Mouse (Mus musculus): ENCODE measurements at regions not wholly inside any gene's neighbourhood (a gene's known extent, or its start where the extent isn't known, plus 50 kb on each side); places are given as distances from the start of the nearest gene placed in this dataset.

- no peak overlapping the region for H3K9ac ChIP-seq (ENCODE audit: low read depth, poor library complexity, severe bottlenecking)
- H3K9me3 ChIP-seq (replicated peaks; ENCODE audit: control insufficient read depth, insufficient read depth, low read length, poor library complexity, severe bottlenecking), result no peaks in the 10 kb centered on the region
- H3K27me3 ChIP-seq (ENCODE audit: control insufficient read depth, insufficient read depth, low read length, poor library complexity, severe bottlenecking), result no peaks in the 10 kb centered on the region
- TF ChIP-seq CTCF (IDR thresholded peaks at IDR 0.05; ENCODE audit: low read depth, low read length) (no peak), EP300 (IDR thresholded peaks at IDR 0.05; ENCODE audit: insufficient read depth, low read depth, low read length) (no peak), POLR2A (IDR thresholded peaks at IDR 0.05; ENCODE audit: insufficient read depth, low read length) (no peak)
- no peaks in the 10 kb centered on the region for H3K4me1 ChIP-seq (ENCODE audit: control insufficient read depth, insufficient read depth, low read length)
- no peak overlapping the region for H3K27ac ChIP-seq (ENCODE audit: insufficient read depth, low read length)
- H3K36me3 ChIP-seq (ENCODE audit: control insufficient read depth, insufficient read depth, low read length, poor library complexity, severe bottlenecking), result no peaks in the 10 kb centered on the region
- H3K4me3 ChIP-seq (ENCODE audit: low read depth, low read length), result no peak overlapping the region
Observed at GRCm38 (mm10) chr4:142983295-142983624, 229.5 kb downstream of the Prdm2 start.

- no peak for TF ChIP-seq CTCF (IDR thresholded peaks at IDR 0.05; ENCODE audit: low read depth, low read length)
- no peak for TF ChIP-seq POLR2A (IDR thresholded peaks at IDR 0.05; ENCODE audit: insufficient read depth, low read length)
- no peak for TF ChIP-seq EP300 (IDR thresholded peaks at IDR 0.05; ENCODE audit: insufficient read depth, low read depth, low read length)
- no peak overlapping the region for H3K27ac ChIP-seq (ENCODE audit: insufficient read depth, low read length)
Observed at GRCm38 (mm10) chr4:142982585-142983294, 230.1 kb downstream of the Prdm2 start.

GRCm38 (mm10) chr4:142975620-142976019, 237.2 kb downstream of the Prdm2 start:
- TF ChIP-seq POLR2A (IDR thresholded peaks at IDR 0.05; ENCODE audit: insufficient read depth, low read length), result no peak
- TF ChIP-seq EP300 (IDR thresholded peaks at IDR 0.05; ENCODE audit: insufficient read depth, low read depth, low read length), result no peak
- TF ChIP-seq CTCF (IDR thresholded peaks at IDR 0.05; ENCODE audit: low read depth, low read length), result no peak

More at GRCm38 (mm10) chr4:142982585-142983294, 230.1 kb downstream of the Prdm2 start:
- Histone ChIP-seq H3K4me1 (ENCODE audit: control insufficient read depth, insufficient read depth, low read length) (no peaks in the 10 kb centered on the region), H3K4me3 (ENCODE audit: low read depth, low read length) (no peak overlapping the region), H3K36me3 (ENCODE audit: control insufficient read depth, insufficient read depth, low read length, poor library complexity, severe bottlenecking) (no peaks in the 10 kb centered on the region), H3K9me3 (replicated peaks; ENCODE audit: control insufficient read depth, insufficient read depth, low read length, poor library complexity, severe bottlenecking) (no peaks in the 10 kb centered on the region), H3K9ac (ENCODE audit: low read depth, poor library complexity, severe bottlenecking) (no peak overlapping the region), H3K27me3 (ENCODE audit: control insufficient read depth, insufficient read depth, low read length, poor library complexity, severe bottlenecking) (no peaks in the 10 kb centered on the region)

GRCm38 (mm10) chr4:142970040-142970439, 242.8 kb downstream of the Prdm2 start:
- Histone ChIP-seq H3K9ac (ENCODE audit: low read depth, poor library complexity, severe bottlenecking) (no peak overlapping the region), H3K4me1 (ENCODE audit: control insufficient read depth, insufficient read depth, low read length) (no peaks in the 10 kb centered on the region), H3K27ac (ENCODE audit: insufficient read depth, low read length) (no peak overlapping the region), H3K4me3 (ENCODE audit: low read depth, low read length) (no peak overlapping the region), H3K9me3 (replicated peaks; ENCODE audit: control insufficient read depth, insufficient read depth, low read length, poor library complexity, severe bottlenecking) (no peaks in the 10 kb centered on the region; the same call in 1 of the 2 replicates), H3K27me3 (ENCODE audit: control insufficient read depth, insufficient read depth, low read length, poor library complexity, severe bottlenecking) (no peaks in the 10 kb centered on the region), H3K36me3 (ENCODE audit: control insufficient read depth, insufficient read depth, low read length, poor library complexity, severe bottlenecking) (no peaks in the 10 kb centered on the region)
- TF ChIP-seq POLR2A (IDR thresholded peaks at IDR 0.05; ENCODE audit: insufficient read depth, low read length), result no peak
- no peak for TF ChIP-seq CTCF (IDR thresholded peaks at IDR 0.05; ENCODE audit: low read depth, low read length)
- TF ChIP-seq EP300 (IDR thresholded peaks at IDR 0.05; ENCODE audit: insufficient read depth, low read depth, low read length), result no peak

More at GRCm38 (mm10) chr4:142975620-142976019, 237.2 kb downstream of the Prdm2 start:
- no peak overlapping the region for H3K9ac ChIP-seq (ENCODE audit: low read depth, poor library complexity, severe bottlenecking)
- H3K27me3 ChIP-seq (ENCODE audit: control insufficient read depth, insufficient read depth, low read length, poor library complexity, severe bottlenecking), result no peaks in the 10 kb centered on the region
- H3K36me3 ChIP-seq (ENCODE audit: control insufficient read depth, insufficient read depth, low read length, poor library complexity, severe bottlenecking), result no peaks in the 10 kb centered on the region
- peaks cover 6% of the 10 kb centered on the region for H3K4me1 ChIP-seq (ENCODE audit: control insufficient read depth, insufficient read depth, low read length)
- no peaks in the 10 kb centered on the region for H3K9me3 ChIP-seq (replicated peaks; ENCODE audit: control insufficient read depth, insufficient read depth, low read length, poor library complexity, severe bottlenecking)
- H3K27ac ChIP-seq (ENCODE audit: insufficient read depth, low read length), result no peak overlapping the region
- no peak overlapping the region for H3K4me3 ChIP-seq (ENCODE audit: low read depth, low read length)

- no peak overlapping the region for H3K4me3 ChIP-seq (ENCODE audit: low read depth, low read length)
- H3K4me1 ChIP-seq (ENCODE audit: control insufficient read depth, insufficient read depth, low read length), result no peaks in the 10 kb centered on the region
- H3K27ac ChIP-seq (ENCODE audit: insufficient read depth, low read length), result no peak overlapping the region
- no peaks in the 10 kb centered on the region for H3K27me3 ChIP-seq (ENCODE audit: control insufficient read depth, insufficient read depth, low read length, poor library complexity, severe bottlenecking)
- TF ChIP-seq CTCF (IDR thresholded peaks at IDR 0.05; ENCODE audit: low read depth, low read length) (peak; percentile 44), POLR2A (IDR thresholded peaks at IDR 0.05; ENCODE audit: insufficient read depth, low read length) (no peak), EP300 (IDR thresholded peaks at IDR 0.05; ENCODE audit: insufficient read depth, low read depth, low read length) (no peak)
- no peaks in the 10 kb centered on the region for H3K36me3 ChIP-seq (ENCODE audit: control insufficient read depth, insufficient read depth, low read length, poor library complexity, severe bottlenecking)
- H3K9me3 ChIP-seq (replicated peaks; ENCODE audit: control insufficient read depth, insufficient read depth, low read length, poor library complexity, severe bottlenecking), result no peaks in the 10 kb centered on the region; the same call in 1 of the 2 replicates
- H3K9ac ChIP-seq (ENCODE audit: low read depth, poor library complexity, severe bottlenecking), result no peak overlapping the region
Observed at GRCm38 (mm10) chr4:142967604-142968003, 245.2 kb downstream of the Prdm2 start.

GRCm38 (mm10) chr4:142956832-142957429, 255.9 kb downstream of the Prdm2 start:
- Histone ChIP-seq H3K9ac (ENCODE audit: low read depth, poor library complexity, severe bottlenecking) (no peak overlapping the region), H3K36me3 (ENCODE audit: control insufficient read depth, insufficient read depth, low read length, poor library complexity, severe bottlenecking) (no peaks in the 10 kb centered on the region), H3K27ac (ENCODE audit: insufficient read depth, low read length) (no peak overlapping the region), H3K4me3 (ENCODE audit: low read depth, low read length) (no peak overlapping the region), H3K27me3 (ENCODE audit: control insufficient read depth, insufficient read depth, low read length, poor library complexity, severe bottlenecking) (no peaks in the 10 kb centered on the region), H3K4me1 (ENCODE audit: control insufficient read depth, insufficient read depth, low read length) (no peaks in the 10 kb centered on the region), H3K9me3 (replicated peaks; ENCODE audit: control insufficient read depth, insufficient read depth, low read length, poor library complexity, severe bottlenecking) (no peaks in the 10 kb centered on the region)
- TF ChIP-seq EP300 (IDR thresholded peaks at IDR 0.05; ENCODE audit: insufficient read depth, low read depth, low read length), result no peak
